Mouse (Mus musculus): ENCODE data around the gene Ptpra.

Gene Ptpra

GRCm38 (mm10) chr2:130449794-130450433 is at the start of gene Ptpra:
Gene Ptpra (plus strand): TSS chr2:130450278.
- in situ Hi-C loops (cut with MboI, MseI) = loop anchor here (5.0 kb wide), 1 partner anchor 107 kb away; no protein-coding TSS in a partner anchor

DNA sequence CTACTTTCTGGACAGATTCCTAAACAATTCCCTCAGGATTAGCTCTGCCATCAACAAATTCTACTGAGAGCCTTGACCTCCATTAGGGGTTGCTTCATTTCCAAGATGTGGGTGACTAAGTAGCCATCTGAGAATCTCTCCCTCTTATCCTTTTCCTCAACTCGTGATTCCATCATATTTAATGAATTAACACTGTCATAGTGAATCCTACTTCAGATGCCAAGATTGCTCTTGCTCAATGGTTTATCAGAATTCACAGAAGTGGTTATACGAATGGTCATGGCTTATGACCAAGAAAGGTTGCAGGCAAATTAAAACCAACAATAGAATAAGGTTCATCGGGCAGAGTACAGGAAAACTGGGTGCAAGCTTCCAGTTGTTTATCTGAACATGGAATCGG is 48.2 kb upstream of the Ptpra start:
- in situ Hi-C loops (cut with MboI, MseI) = no loop called here

GRCm38 (mm10) chr2:130404939-130405338 is 45.1 kb upstream of the Ptpra start, which contains the start of the genes Gm28372 and 1700020A23Rik:
Gene Gm28372 (plus strand): TSS chr2:130405239.
Gene 1700020A23Rik (plus strand): TSS chr2:130405259.
- in situ Hi-C loops (cut with MboI, MseI) = loop anchor here (5.0 kb wide), 1 partner anchor 113 kb away; no protein-coding TSS in a partner anchor

DNA sequence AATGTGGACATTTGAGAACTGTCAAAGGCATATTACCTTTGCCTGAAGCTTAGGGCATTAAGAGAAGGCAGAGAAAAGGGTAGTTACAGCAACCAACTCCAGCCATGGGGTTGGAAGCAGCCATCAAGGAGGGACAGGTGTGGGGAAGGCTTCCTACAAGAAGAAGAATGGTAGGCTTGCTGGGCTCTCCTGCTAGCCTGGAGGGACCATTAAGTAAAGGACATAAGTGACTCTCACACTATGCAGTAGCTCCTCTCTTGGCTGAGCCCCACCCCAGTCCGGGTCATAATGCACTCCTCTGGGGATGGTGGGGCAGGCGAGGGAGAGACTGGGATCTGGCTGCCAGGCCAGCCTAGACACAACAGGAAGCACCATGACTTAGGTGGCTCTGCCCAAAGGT is 43.9 kb upstream of the Ptpra start, which contains the start of gene Tmem239:
TSS of gene Tmem239 (plus strand) at position 301 of the 400 bp plus-strand sequence.
- in situ Hi-C loops (cut with MboI, MseI) = loop anchor here (5.0 kb wide), 1 partner anchor 114 kb away; no protein-coding TSS in a partner anchor

DNA sequence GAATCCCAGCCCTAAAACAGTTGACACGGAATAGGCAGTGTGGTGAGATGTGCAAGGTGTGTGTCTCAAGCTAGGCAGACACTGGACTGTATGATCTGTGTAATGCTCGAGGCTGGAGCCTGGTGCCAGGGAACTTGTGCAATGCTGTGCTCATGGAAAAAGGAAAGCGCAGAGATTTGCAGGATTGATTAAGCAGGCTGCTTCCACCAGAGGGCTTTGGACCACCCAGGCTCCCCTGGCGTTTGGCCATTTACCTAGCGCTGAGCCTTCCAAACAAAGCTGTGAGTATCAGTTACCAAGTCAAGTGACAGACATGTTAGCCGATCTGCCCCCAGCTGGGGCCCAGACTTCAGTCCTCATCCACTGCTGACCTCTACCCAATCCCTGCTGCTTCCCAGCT is 41.9 kb upstream of the Ptpra start:
- in situ Hi-C loops (cut with MboI, MseI) = loop anchor here (5.0 kb wide), 1 partner anchor 116 kb away; no protein-coding TSS in a partner anchor

DNA sequence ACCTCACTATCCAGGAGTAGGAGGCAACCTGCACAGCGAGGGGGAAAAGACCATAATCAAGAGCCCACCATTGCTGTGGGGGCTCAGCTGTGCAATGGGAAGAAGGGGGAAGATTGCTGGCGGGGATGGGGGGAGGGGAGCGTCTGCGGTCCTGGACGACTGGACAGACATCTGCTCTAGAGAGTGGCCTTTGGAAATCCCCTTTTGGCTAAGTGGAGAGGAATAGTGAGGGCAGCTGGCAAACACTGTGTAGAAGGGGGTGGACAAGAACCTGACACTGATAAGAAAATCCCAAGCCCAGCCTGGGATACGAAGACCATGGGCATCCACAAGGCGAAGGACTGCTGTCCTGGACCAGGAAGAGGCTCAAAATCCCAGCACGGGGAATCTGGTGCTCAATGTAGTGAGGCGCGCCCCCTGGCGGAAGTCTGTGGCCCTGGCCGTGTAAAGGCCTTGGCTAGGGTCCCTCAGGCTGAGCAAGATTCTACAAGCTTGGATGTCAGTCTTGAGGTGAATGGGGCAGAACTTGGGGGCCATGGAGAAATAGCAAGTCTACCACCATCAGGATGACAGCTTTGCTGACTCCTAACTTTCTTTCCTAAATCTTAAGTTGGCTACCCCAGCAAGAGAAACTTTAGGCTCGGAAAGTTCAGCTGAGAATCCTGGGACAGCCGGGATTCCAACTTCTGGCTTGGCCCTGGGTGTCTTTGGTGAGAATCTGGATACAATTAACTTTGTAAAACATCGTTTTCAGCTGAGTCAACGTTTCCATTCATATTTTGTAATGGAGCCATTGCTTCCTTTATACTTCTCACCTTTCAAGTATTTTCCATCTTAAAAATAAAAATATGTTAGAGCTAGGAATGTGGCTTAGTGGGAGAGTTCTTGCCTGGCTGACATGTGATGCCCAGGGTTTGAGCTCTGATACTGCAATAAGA is 38.3 kb upstream of the Ptpra start:
- in situ Hi-C loops (cut with MboI, MseI) = no loop called here

DNA sequence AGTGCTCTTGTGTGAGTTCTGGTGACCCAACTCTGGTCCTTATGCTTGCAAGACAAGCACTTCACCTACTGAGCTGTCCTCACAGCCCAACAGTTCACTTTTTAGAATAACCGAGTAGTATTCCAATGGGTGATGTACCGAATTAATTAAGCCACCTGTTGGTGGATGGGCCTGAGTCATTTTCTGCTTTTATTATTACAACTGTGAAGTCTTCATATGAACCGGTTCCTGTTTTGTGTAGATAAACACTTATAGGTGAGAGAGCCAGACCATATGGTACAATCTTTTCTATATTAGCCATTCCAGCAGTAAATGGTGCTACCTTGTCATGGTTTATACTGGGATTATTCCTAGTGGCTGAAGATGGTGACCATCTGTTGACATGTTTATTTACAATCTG is 37.3 kb upstream of the Ptpra start:
- in situ Hi-C loops (cut with MboI, MseI) = no loop called here

DNA sequence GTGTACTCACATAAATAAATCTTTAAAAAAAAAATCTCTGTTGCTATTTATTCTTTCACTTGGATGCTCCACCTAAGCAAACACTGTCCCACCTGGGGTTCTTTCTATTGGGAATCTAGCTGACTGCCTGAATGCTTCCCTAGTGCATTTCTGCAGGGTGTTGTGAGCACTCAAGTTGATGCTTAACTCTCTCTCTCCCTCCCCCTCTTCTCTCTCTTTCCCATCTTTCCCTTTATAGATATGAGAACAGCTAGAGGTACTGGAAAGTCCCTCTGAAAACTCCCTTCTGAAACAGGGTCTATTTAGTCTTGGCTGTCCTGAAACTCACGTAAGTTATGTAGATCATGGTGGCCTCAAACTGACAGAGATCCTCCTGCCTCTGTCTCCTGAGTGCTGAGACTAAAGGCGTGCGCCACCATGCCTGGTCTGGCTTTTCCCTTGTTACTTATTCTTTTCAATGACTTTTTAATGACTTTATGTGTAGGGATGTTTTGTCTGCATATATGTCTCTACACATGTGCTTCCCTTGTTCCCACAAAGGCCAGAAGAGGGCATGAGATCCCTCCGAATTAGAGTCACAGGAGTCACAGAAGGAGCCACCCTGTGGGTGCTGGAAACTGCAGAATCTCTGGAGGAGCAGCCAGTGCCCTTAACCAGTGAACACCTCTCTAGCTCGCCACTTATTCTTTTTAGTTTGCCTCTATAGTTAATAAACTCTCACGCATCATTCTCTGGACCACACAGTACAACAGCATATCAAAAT is 35.8 kb upstream of the Ptpra start:
- in situ Hi-C loops (cut with MboI, MseI) = no loop called here

GRCm38 (mm10) chr2:130421781-130422620 is 28.1 kb upstream of the Ptpra start:
- in situ Hi-C loops (cut with MboI, MseI) = no loop called here

DNA sequence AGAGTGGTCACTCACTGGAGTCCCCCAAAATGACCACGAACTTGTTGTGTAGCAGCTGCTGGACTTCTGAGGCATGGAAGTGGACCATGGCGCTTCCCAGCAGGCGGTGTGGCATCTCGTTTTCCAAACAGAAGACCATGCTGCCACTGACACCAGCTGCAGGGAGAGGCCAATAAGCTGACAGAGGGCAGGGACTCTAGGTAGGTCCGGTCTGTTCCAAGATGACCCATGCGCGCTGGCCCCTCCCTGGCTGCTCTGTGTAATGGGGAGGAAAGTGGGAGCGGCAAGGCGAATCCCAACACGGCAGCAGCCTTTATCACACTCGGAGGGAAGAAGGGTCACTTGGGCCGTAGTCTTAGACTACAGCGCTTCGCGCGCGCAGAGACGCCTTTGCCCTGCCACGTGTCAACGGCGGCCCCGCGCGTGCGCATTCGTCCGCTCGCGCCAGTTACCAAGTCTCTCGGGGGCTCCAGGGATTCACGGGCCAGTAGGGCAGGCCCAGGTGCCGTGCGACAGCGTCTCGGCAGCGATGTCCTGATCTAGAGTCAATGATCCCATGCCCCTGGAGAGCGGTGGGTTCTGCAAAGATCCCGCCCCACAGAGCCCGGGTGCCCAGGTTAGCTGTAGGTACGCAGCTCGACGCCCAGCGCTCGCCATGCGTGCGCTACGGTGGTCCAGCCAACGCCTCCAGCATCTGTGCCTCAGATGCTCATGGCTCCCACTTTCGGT is 26.5 kb upstream of the Ptpra start:
- in situ Hi-C loops (cut with MboI, MseI) = no loop called here

GRCm38 (mm10) chr2:130424126-130424853 is 25.8 kb upstream of the Ptpra start, which contains the start of the genes Vps16 and Pced1a:
Gene Vps16 (plus strand): TSS chr2:130424339.
Gene Pced1a (minus strand): TSS chr2:130424701.
- in situ Hi-C loops (cut with MboI, MseI) = no loop called here

GRCm38 (mm10) chr2:130425112-130425511 is 25.0 kb upstream of the Ptpra start:
- in situ Hi-C loops (cut with MboI, MseI) = no loop called here

- in situ Hi-C loops (cut with MboI, MseI) = no loop called here
These were observed 20.2 kb upstream of the Ptpra start for GRCm38 (mm10) chr2:130429851-130430250.

GRCm38 (mm10) chr2:130430484-130430883 is 19.6 kb upstream of the Ptpra start:
- in situ Hi-C loops (cut with MboI, MseI) = no loop called here

GRCm38 (mm10) chr2:130432157-130432556 is 17.9 kb upstream of the Ptpra start:
- in situ Hi-C loops (cut with MboI, MseI) = no loop called here

- in situ Hi-C loops (cut with MboI, MseI) = no loop called here
These were observed 16.9 kb upstream of the Ptpra start for GRCm38 (mm10) chr2:130433152-130433551.

DNA sequence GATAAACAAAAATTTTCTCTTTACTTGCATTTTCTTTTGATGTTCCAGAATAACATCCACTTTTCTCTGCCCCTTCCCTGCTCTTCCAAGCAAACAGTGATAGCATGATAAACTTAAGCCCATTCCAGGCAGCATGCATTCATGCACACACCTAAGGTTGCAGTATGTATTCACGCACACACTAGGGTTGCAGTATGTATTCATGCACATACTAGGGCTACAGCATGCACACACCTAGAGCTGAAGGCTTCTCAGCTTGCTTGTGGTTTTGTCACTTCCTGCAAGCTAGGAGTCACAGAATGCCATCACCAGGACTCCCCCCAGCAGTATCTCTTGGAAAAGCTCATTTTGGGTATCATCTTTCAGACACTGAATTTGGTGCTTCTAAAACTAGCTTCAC is 13.3 kb upstream of the Ptpra start:
- in situ Hi-C loops (cut with MboI, MseI) = no loop called here

DNA sequence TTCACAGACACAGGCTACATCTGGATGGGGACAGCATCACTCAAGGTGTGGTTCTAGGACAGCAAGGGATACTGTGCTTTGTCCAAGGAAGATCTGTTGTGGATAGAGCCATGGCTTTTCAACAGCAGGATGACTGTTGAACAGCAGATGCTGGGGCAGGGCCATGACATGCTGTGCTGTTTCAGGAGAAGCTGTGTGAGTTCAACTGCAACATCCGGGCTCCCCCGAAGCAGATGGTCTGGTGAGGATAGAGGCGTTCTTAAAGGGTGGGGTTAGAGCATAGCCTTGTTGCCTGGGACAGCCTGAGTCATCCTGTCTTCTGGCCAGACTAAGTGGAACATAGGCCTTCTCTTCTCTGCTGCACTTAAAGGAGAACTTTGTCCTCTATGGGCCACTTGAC is 11.2 kb upstream of the Ptpra start:
- in situ Hi-C loops (cut with MboI, MseI) = no loop called here

- in situ Hi-C loops (cut with MboI, MseI) = no loop called here
These were observed 10.1 kb upstream of the Ptpra start for GRCm38 (mm10) chr2:130439840-130440480.

Measured in T-helper 2 cell (primary cell).